Mouse (Mus musculus): ENCODE data around the gene Fto. TPM values are rescaled to one million over a fixed set of nuclear protein-coding genes. Genes with fewer than 3 reads are reported as not detected.

Fto gene
- polyA plus RNA-seq, 1 experiment from 2014 or later = 149 TPM

- DNase-seq (ENCODE audit: low spot score) = no peak
- no peak overlapping the region for H3K4me3 ChIP-seq (replicated peaks; ENCODE audit: low read length)
- H3K4me2 ChIP-seq (replicated peaks) = no peak overlapping the region
- 16% methylated on average over 3 of the region's 3 CpGs for WGBS
- no peaks in the 10 kb centered on the region for H3K27me3 ChIP-seq (ENCODE audit: control insufficient read depth, insufficient read depth, low read length)
- H3K4me1 ChIP-seq (replicated peaks; ENCODE audit: control insufficient read depth, insufficient read depth, low read length) = peaks cover 17% of the 10 kb centered on the region; the same call in 1 of the 2 replicates
- no peak for ATAC-seq (ENCODE audit: low FRiP score)
- H3K9ac ChIP-seq = no peak overlapping the region
- H3K27ac ChIP-seq = no peak overlapping the region
- no peaks in the 10 kb centered on the region for H3K9me3 ChIP-seq (ENCODE audit: control insufficient read depth, low read length)
- H3K36me3 ChIP-seq (replicated peaks; ENCODE audit: control insufficient read depth, insufficient read depth) = no peaks in the 10 kb centered on the region
Measured at GRCm38 (mm10) chr8:91575576-91575975, 262.3 kb downstream of the Fto start.

- Histone ChIP-seq H3K27ac (no peak overlapping the region), H3K9me3 (ENCODE audit: control insufficient read depth, low read length) (no peaks in the 10 kb centered on the region), H3K4me1 (replicated peaks; ENCODE audit: control insufficient read depth, insufficient read depth, low read length) (peaks cover 17% of the 10 kb centered on the region; the same call in 1 of the 2 replicates), H3K9ac (no peak overlapping the region), H3K36me3 (replicated peaks; ENCODE audit: control insufficient read depth, insufficient read depth) (no peaks in the 10 kb centered on the region), H3K27me3 (ENCODE audit: control insufficient read depth, insufficient read depth, low read length) (no peaks in the 10 kb centered on the region), H3K4me2 (replicated peaks) (no peak overlapping the region), H3K4me3 (replicated peaks; ENCODE audit: low read length) (no peak overlapping the region)
- 17% methylated on average over 17 of the region's 17 CpGs for WGBS
- ATAC-seq (ENCODE audit: low FRiP score) (no peak), DNase-seq (ENCODE audit: low spot score) (no peak)
Measured at GRCm38 (mm10) chr8:91576086-91576917, 263.0 kb downstream of the Fto start.

GRCm38 (mm10) chr8:91576918-91577241 lies 263.6 kb downstream of the Fto start:
- no peak overlapping the region for H3K4me2 ChIP-seq (replicated peaks)
- no peaks in the 10 kb centered on the region for H3K36me3 ChIP-seq (replicated peaks; ENCODE audit: control insufficient read depth, insufficient read depth)
- H3K4me1 ChIP-seq (replicated peaks; ENCODE audit: control insufficient read depth, insufficient read depth, low read length) = peaks cover 17% of the 10 kb centered on the region; the same call in 1 of the 2 replicates
- H3K9ac ChIP-seq = no peak overlapping the region
- no peak overlapping the region for H3K27ac ChIP-seq
- no peaks in the 10 kb centered on the region for H3K27me3 ChIP-seq (ENCODE audit: control insufficient read depth, insufficient read depth, low read length)
- H3K4me3 ChIP-seq (replicated peaks; ENCODE audit: low read length) = no peak overlapping the region
- 24% methylated on average over 6 of the region's 6 CpGs for WGBS
- DNase-seq (ENCODE audit: low spot score) (no peak), ATAC-seq (ENCODE audit: low FRiP score) (no peak)
- no peaks in the 10 kb centered on the region for H3K9me3 ChIP-seq (ENCODE audit: control insufficient read depth, low read length)

- Histone ChIP-seq H3K4me3 (replicated peaks; ENCODE audit: low read length) (no peak overlapping the region), H3K27me3 (ENCODE audit: control insufficient read depth, insufficient read depth, low read length) (no peaks in the 10 kb centered on the region), H3K9me3 (ENCODE audit: control insufficient read depth, low read length) (no peaks in the 10 kb centered on the region), H3K9ac (no peak overlapping the region), H3K4me1 (replicated peaks; ENCODE audit: control insufficient read depth, insufficient read depth, low read length) (peaks cover 17% of the 10 kb centered on the region; the same call in 1 of the 2 replicates), H3K4me2 (replicated peaks) (no peak overlapping the region), H3K36me3 (replicated peaks; ENCODE audit: control insufficient read depth, insufficient read depth) (no peaks in the 10 kb centered on the region), H3K27ac (no peak overlapping the region)
- WGBS = 94% methylated on average over 3 of the region's 3 CpGs
- no peak for ATAC-seq (ENCODE audit: low FRiP score)
- DNase-seq (ENCODE audit: low spot score) = no peak
Measured at GRCm38 (mm10) chr8:91577605-91578004, 264.3 kb downstream of the Fto start.

GRCm38 (mm10) chr8:91584620-91585415 lies 271.5 kb downstream of the Fto start:
- Histone ChIP-seq H3K4me2 (replicated peaks) (no peak overlapping the region), H3K4me3 (replicated peaks; ENCODE audit: low read length) (no peak overlapping the region), H3K36me3 (replicated peaks; ENCODE audit: control insufficient read depth, insufficient read depth) (no peaks in the 10 kb centered on the region), H3K27me3 (ENCODE audit: control insufficient read depth, insufficient read depth, low read length) (no peaks in the 10 kb centered on the region), H3K27ac (no peak overlapping the region), H3K9me3 (ENCODE audit: control insufficient read depth, low read length) (no peaks in the 10 kb centered on the region), H3K4me1 (replicated peaks; ENCODE audit: control insufficient read depth, insufficient read depth, low read length) (no peaks in the 10 kb centered on the region), H3K9ac (no peak overlapping the region)
- DNase-seq (ENCODE audit: low spot score) (no peak), ATAC-seq (ENCODE audit: low FRiP score) (no peak)
- WGBS = 79% methylated on average over 11 of the region's 11 CpGs

GRCm38 (mm10) chr8:91592436-91593105 lies 279.2 kb downstream of the Fto start:
- Histone ChIP-seq H3K27me3 (ENCODE audit: control insufficient read depth, insufficient read depth, low read length) (no peaks in the 10 kb centered on the region), H3K36me3 (replicated peaks; ENCODE audit: control insufficient read depth, insufficient read depth) (no peaks in the 10 kb centered on the region), H3K4me2 (replicated peaks) (no peak overlapping the region), H3K9me3 (ENCODE audit: control insufficient read depth, low read length) (no peaks in the 10 kb centered on the region), H3K27ac (no peak overlapping the region), H3K4me3 (replicated peaks; ENCODE audit: low read length) (no peak overlapping the region), H3K4me1 (replicated peaks; ENCODE audit: control insufficient read depth, insufficient read depth, low read length) (peaks cover 20% of the 10 kb centered on the region), H3K9ac (no peak overlapping the region)
- DNase-seq (ENCODE audit: low spot score) (no peak), ATAC-seq (ENCODE audit: low FRiP score) (no peak)
- WGBS = 34% methylated on average over 10 of the region's 10 CpGs

GRCm38 (mm10) chr8:91593202-91593781 lies 280.0 kb downstream of the Fto start:
- H3K36me3 ChIP-seq (replicated peaks; ENCODE audit: control insufficient read depth, insufficient read depth) = no peaks in the 10 kb centered on the region
- DNase-seq (ENCODE audit: low spot score) (no peak), ATAC-seq (ENCODE audit: low FRiP score) (no peak)
- H3K4me2 ChIP-seq (replicated peaks) = peak overlapping the region; percentile 21; the same call in 1 of the 2 replicates
- H3K27ac ChIP-seq = no peak overlapping the region
- peaks cover 20% of the 10 kb centered on the region for H3K4me1 ChIP-seq (replicated peaks; ENCODE audit: control insufficient read depth, insufficient read depth, low read length)
- H3K27me3 ChIP-seq (ENCODE audit: control insufficient read depth, insufficient read depth, low read length) = no peaks in the 10 kb centered on the region
- 35% methylated on average over 12 of the region's 12 CpGs for WGBS
- no peak overlapping the region for H3K9ac ChIP-seq
- H3K9me3 ChIP-seq (ENCODE audit: control insufficient read depth, low read length) = no peaks in the 10 kb centered on the region
- H3K4me3 ChIP-seq (replicated peaks; ENCODE audit: low read length) = no peak overlapping the region

GRCm38 (mm10) chr8:91599349-91599837 lies 286.1 kb downstream of the Fto start:
- Histone ChIP-seq H3K27ac (no peak overlapping the region), H3K36me3 (replicated peaks; ENCODE audit: control insufficient read depth, insufficient read depth) (no peaks in the 10 kb centered on the region), H3K4me1 (replicated peaks; ENCODE audit: control insufficient read depth, insufficient read depth, low read length) (no peaks in the 10 kb centered on the region; the same call in 1 of the 2 replicates), H3K4me2 (replicated peaks) (no peak overlapping the region), H3K27me3 (ENCODE audit: control insufficient read depth, insufficient read depth, low read length) (no peaks in the 10 kb centered on the region), H3K9ac (no peak overlapping the region), H3K4me3 (replicated peaks; ENCODE audit: low read length) (no peak overlapping the region), H3K9me3 (ENCODE audit: control insufficient read depth, low read length) (no peaks in the 10 kb centered on the region)
- no peak for DNase-seq (ENCODE audit: low spot score)
- no peak for ATAC-seq (ENCODE audit: low FRiP score)
- WGBS = 35% methylated on average over 14 of the region's 14 CpGs

Data from hindbrain, embryonic 14.5 days (tissue).